Mouse (Mus musculus): ENCODE results near the gene Usp7. TPM values are rescaled to one million over a fixed set of nuclear protein-coding genes. Genes with fewer than 3 reads are reported as not detected.
A peak's percentile ranks its signal among the peaks of the same experiment; 100 is the strongest.
"Not testable (repeated sequence)": the region's sequence is repeated elsewhere in the genome, so short reads cannot be mapped to it uniquely, and the experiment has no call there.

The Usp7 gene
- polyA plus RNA-seq, 1 experiment: 6.8 TPM

GRCm38 (mm10) chr16:8771086-8771485 is 21.0 kb downstream of the Usp7 start:
- Histone ChIP-seq H3K4me1 (ENCODE audit: control insufficient read depth) (peaks cover 55% of the 10 kb centered on the region), H3K27me3 (ENCODE audit: control insufficient read depth) (peaks cover 38% of the 10 kb centered on the region), H3K36me3 (ENCODE audit: control insufficient read depth) (peaks cover 10% of the 10 kb centered on the region), H3K4me3 (replicated peaks) (no peak overlapping the region), H3K9me3 (ENCODE audit: control insufficient read depth, low read length) (no peaks in the 10 kb centered on the region)
- TF ChIP-seq TAL1 (IDR thresholded peaks at IDR 0.05; ENCODE audit: low read length): no peak
- no peak for TF ChIP-seq GATA1 (IDR thresholded peaks at IDR 0.05; ENCODE audit: low read length)

DNA sequence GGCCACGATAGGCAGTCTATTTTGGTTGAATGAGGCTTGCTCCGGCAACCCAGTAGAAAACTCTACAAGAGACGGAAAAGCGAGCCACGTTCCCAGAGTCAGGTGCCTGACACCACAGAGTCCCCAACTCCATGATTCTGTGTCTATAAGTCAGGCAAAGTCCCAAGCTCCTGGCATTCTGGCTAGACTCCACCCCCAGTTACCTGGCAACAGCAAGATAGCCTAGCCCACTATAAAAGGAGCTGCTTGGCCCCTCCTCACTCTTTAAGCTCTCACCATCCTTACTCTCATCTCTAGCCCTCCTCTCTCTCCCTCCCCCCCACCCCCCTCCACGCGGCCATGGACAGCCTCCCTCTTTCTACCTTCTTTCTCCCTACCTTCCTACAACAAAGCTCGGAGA is 21.8 kb downstream of the Usp7 start:
- H3K4me3 ChIP-seq (replicated peaks); H3K9me3 ChIP-seq (ENCODE audit: control insufficient read depth, low read length): not testable (repeated sequence)
- Histone ChIP-seq H3K36me3 (ENCODE audit: control insufficient read depth) (peaks cover 11% of the 10 kb centered on the region), H3K27me3 (ENCODE audit: control insufficient read depth) (peaks cover 35% of the 10 kb centered on the region), H3K4me1 (ENCODE audit: control insufficient read depth) (peaks cover 63% of the 10 kb centered on the region)

DNA sequence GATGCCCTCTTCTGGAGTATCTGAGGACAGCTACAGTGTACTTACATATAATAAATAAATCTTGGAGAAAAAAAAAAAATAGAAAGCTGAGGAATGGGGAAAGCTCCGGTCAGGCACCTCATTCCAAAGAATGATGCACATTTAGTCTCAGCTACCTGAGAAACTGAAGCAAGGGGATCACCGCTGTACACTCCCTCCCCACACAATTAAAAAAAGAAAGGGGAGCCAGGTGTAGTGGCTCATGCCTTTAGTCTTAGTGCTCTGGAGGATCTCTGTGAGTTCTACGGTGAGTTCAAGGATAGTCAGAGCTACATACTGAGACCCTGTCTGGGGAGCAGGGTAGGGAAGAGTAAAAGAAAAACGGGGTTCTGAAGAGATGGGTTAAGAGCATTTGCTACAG is 22.6 kb downstream of the Usp7 start:
- Histone ChIP-seq H3K4me3 (replicated peaks) (peak overlapping the region; percentile 9), H3K27me3 (ENCODE audit: control insufficient read depth) (peaks cover 34% of the 10 kb centered on the region), H3K4me1 (ENCODE audit: control insufficient read depth) (peaks cover 71% of the 10 kb centered on the region), H3K9me3 (ENCODE audit: control insufficient read depth, low read length) (no peaks in the 10 kb centered on the region), H3K36me3 (ENCODE audit: control insufficient read depth) (peaks cover 11% of the 10 kb centered on the region)
- TF ChIP-seq GATA1 (IDR thresholded peaks at IDR 0.05; ENCODE audit: low read length) (no peak), TAL1 (IDR thresholded peaks at IDR 0.05; ENCODE audit: low read length) (no peak)

DNA sequence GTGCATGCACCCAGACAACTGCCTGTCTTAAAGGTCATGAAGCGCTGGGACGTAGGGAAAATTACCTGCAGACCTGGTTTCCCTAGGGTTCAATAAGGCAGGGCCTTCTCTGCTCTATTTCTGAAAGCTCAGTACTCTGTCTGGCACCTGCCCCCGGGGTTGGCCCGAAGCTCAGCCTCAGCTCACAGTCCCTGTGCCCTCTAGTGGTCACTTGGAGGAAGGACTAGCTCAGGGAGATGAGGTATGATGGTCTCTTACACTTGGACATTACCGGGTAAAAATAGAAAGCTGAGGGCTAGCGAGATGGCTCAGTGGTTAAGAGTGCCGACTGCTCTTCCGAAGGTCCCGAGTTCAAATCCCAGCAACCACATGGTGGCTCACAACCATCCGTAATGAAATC is 23.0 kb downstream of the Usp7 start:
- Histone ChIP-seq H3K9me3 (ENCODE audit: control insufficient read depth, low read length) (no peaks in the 10 kb centered on the region), H3K36me3 (ENCODE audit: control insufficient read depth) (peaks cover 11% of the 10 kb centered on the region), H3K4me1 (ENCODE audit: control insufficient read depth) (peaks cover 75% of the 10 kb centered on the region), H3K27me3 (ENCODE audit: control insufficient read depth) (peaks cover 30% of the 10 kb centered on the region), H3K4me3 (replicated peaks) (peak overlapping the region; percentile 60)
- TF ChIP-seq TAL1 (IDR thresholded peaks at IDR 0.05; ENCODE audit: low read length) (no peak), GATA1 (IDR thresholded peaks at IDR 0.05; ENCODE audit: low read length) (no peak)

DNA sequence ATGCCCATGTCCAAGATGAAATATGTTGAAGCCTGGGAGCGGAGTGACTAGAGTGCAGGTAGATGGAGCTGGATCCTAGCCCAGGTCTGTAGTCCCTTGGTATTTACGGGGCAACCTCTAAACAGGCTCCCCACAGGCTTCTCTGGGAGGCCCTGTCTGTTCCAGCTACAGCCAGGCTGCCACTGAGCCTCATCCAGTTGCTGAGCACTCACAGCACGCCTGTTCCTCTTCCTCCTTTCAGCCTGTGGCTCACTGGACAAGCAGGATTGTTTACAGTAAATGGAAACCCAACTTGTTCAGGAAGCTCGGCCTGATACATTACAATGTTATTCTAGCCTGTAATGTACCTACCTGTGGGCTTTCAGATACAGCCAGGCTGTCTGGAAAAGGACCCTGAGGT is 23.5 kb downstream of the Usp7 start:
- TF ChIP-seq GATA1 (IDR thresholded peaks at IDR 0.05; ENCODE audit: low read length) (no peak), TAL1 (IDR thresholded peaks at IDR 0.05; ENCODE audit: low read length) (no peak)
- Histone ChIP-seq H3K36me3 (ENCODE audit: control insufficient read depth) (peaks cover 11% of the 10 kb centered on the region), H3K27me3 (ENCODE audit: control insufficient read depth) (peaks cover 26% of the 10 kb centered on the region), H3K4me3 (replicated peaks) (peak overlapping the region; percentile 60), H3K4me1 (ENCODE audit: control insufficient read depth) (peaks cover 80% of the 10 kb centered on the region), H3K9me3 (ENCODE audit: control insufficient read depth, low read length) (no peaks in the 10 kb centered on the region)

- peak overlapping the region; percentile 60 for H3K4me3 ChIP-seq (replicated peaks)
- no peaks in the 10 kb centered on the region for H3K9me3 ChIP-seq (ENCODE audit: control insufficient read depth, low read length)
- peaks cover 22% of the 10 kb centered on the region for H3K27me3 ChIP-seq (ENCODE audit: control insufficient read depth)
- H3K4me1 ChIP-seq (ENCODE audit: control insufficient read depth): peaks cover 85% of the 10 kb centered on the region
- TF ChIP-seq TAL1 (IDR thresholded peaks at IDR 0.05; ENCODE audit: low read length): peak; percentile 68
- TF ChIP-seq GATA1 (IDR thresholded peaks at IDR 0.05; ENCODE audit: low read length): peak; percentile 40; the same call in 1 of the 2 replicates
- peaks cover 11% of the 10 kb centered on the region for H3K36me3 ChIP-seq (ENCODE audit: control insufficient read depth)
Observed at GRCm38 (mm10) chr16:8768071-8768470, 24.0 kb downstream of the Usp7 start.

- peaks cover 92% of the 10 kb centered on the region for H3K4me1 ChIP-seq (ENCODE audit: control insufficient read depth)
Observed at GRCm38 (mm10) chr16:8767133-8768052, 24.7 kb downstream of the Usp7 start.

DNA sequence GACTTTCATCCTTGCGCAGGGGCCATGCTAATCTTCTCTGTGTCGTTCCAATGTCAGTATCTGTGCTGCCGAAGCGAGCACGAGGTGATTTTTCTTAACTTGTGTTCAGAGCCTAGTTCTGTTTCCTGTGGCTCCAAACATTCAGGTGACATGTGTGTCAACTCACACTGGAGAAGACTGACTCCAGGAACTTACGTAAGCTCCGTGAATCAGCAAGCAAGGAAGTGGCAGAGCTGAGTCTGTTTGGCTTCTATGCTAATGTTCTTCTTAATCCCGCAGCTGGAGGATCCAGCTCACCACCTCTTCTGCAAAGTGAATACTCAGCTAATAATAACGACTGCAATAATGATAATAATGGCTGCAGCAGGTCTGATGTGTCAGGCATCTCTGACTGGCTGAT is 25.9 kb downstream of the Usp7 start:
- peaks cover 10% of the 10 kb centered on the region for H3K27me3 ChIP-seq (ENCODE audit: control insufficient read depth)
- TF ChIP-seq TAL1 (IDR thresholded peaks at IDR 0.05; ENCODE audit: low read length) (no peak), GATA1 (IDR thresholded peaks at IDR 0.05; ENCODE audit: low read length) (no peak)
- H3K36me3 ChIP-seq (ENCODE audit: control insufficient read depth): peaks cover 13% of the 10 kb centered on the region
- H3K4me3 ChIP-seq (replicated peaks): no peak overlapping the region
- H3K9me3 ChIP-seq (ENCODE audit: control insufficient read depth, low read length): no peaks in the 10 kb centered on the region
- peaks cover 99% of the 10 kb centered on the region for H3K4me1 ChIP-seq (ENCODE audit: control insufficient read depth)

More at GRCm38 (mm10) chr16:8767133-8768052, 24.7 kb downstream of the Usp7 start:
- Histone ChIP-seq H3K27me3 (ENCODE audit: control insufficient read depth) (peaks cover 19% of the 10 kb centered on the region), H3K36me3 (ENCODE audit: control insufficient read depth) (peaks cover 13% of the 10 kb centered on the region), H3K9me3 (ENCODE audit: control insufficient read depth, low read length) (no peaks in the 10 kb centered on the region), H3K4me3 (replicated peaks) (peak overlapping the region; percentile 60)
- no peak for TF ChIP-seq TAL1 (IDR thresholded peaks at IDR 0.05; ENCODE audit: low read length)
- TF ChIP-seq GATA1 (IDR thresholded peaks at IDR 0.05; ENCODE audit: low read length): peak; percentile 50

DNA sequence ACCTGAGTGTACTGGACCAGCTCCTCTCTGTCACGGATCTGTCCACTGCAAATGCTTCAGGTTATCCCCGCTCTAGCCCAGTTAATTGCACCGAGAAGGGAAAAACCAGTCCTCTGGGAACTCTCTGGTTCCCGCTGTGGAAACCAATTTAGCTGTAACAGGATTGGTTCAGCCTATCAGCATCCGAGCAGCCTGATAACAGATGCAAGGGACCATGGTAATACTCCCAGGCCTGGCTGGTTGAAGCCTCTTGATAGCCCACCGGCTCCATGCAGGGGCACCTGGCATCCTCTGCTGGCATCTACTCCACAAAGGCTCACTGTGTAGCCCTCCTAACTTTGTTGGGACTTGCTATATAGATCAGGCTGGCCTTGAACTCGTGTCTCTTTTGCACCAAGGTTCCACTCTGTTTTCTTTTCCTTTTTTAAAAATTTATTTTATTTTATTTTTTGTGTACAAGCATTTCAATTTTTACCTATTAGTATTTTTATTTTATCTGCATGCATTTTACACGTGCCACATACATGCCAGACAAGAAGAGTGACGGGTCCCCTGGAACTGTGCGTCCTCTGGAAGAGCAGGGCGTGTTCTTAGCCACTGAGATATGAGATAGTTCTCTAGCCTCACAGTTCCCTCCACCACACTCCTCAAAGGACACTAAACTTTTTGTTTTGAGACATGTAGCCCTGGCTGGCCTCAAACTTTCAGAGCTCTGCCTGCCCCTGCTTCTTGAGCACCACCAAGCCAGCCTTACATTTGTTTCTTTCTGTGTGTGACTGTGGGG is 27.8 kb downstream of the Usp7 start:
- Histone ChIP-seq H3K4me3 (replicated peaks) (peak overlapping the region; percentile 19), H3K9me3 (ENCODE audit: control insufficient read depth, low read length) (no peaks in the 10 kb centered on the region), H3K36me3 (ENCODE audit: control insufficient read depth) (peaks cover 16% of the 10 kb centered on the region), H3K27me3 (ENCODE audit: control insufficient read depth) (no peaks in the 10 kb centered on the region), H3K4me1 (ENCODE audit: control insufficient read depth) (peaks cover 98% of the 10 kb centered on the region)
- TF ChIP-seq TAL1 (IDR thresholded peaks at IDR 0.05; ENCODE audit: low read length): no peak
- TF ChIP-seq GATA1 (IDR thresholded peaks at IDR 0.05; ENCODE audit: low read length): no peak; the same call in 1 of the 2 replicates
